Mouse (Mus musculus) liver, embryonic 15.5 days (tissue): ENCODE data around the gene Atp2b4. TPM values are rescaled to one million over a fixed set of nuclear protein-coding genes. Genes with fewer than 3 reads are reported as not detected.
A peak's percentile ranks its signal among the peaks of the same experiment; 100 is the strongest.

Experiments
- ATAC-seq: fragments of 200-750 bp; cut with Nextera tagmentation; 2 replicates; pipeline ENCODE4 v1.8.0; 2017; ENCODE audit warnings: moderate number of reproducible peaks, mild to moderate bottlenecking, moderate library complexity; ENCODE audit not compliant: insufficient read depth
- H3K27ac ChIP-seq: fragments of 300-500 bp; sonication (generic); replicated peaks from 2 replicates; pipeline ENCODE4 v1.5.1; 2015; ENCODE audit warnings: mild to moderate bottlenecking, inconsistent platforms
- H3K27me3 ChIP-seq: fragments of 300-500 bp; sonication (generic); 2 replicates; pipeline ENCODE4 v1.6.1; 2015; ENCODE audit warnings: mild to moderate bottlenecking, inconsistent platforms
- H3K36me3 ChIP-seq: fragments of 300-500 bp; sonication (generic); replicated peaks from 2 replicates; pipeline ENCODE4 v1.6.1; 2015; ENCODE audit warnings: moderate library complexity, mild to moderate bottlenecking, inconsistent platforms
- H3K4me1 ChIP-seq: fragments of 300-500 bp; sonication (generic); replicated peaks from 2 replicates; pipeline ENCODE4 v1.6.1; 2015; ENCODE audit warnings: inconsistent platforms
- H3K4me2 ChIP-seq: fragments of 300-500 bp; sonication (generic); 2 replicates; pipeline ENCODE4 v1.6.1; 2015; ENCODE audit warnings: moderate library complexity, mild to moderate bottlenecking, inconsistent platforms
- H3K4me3 ChIP-seq: fragments of 300-500 bp; sonication (generic); replicated peaks from 2 replicates; pipeline ENCODE4 v1.5.1; 2015; ENCODE audit warnings: mild to moderate bottlenecking, inconsistent platforms
- H3K9ac ChIP-seq: fragments of 300-500 bp; sonication (generic); 2 replicates; pipeline ENCODE4 v1.6.1; 2015; ENCODE audit warnings: moderate library complexity, mild to moderate bottlenecking, inconsistent platforms
- H3K9me3 ChIP-seq: fragments of 300-500 bp; sonication (generic); replicated peaks from 2 replicates; pipeline ENCODE4 v1.6.1; 2016; ENCODE audit warnings: inconsistent platforms
- WGBS: fragments of 180-500 bp; shearing (Covaris S2); methylation state at CpG from one replicate; pipeline ENCODE4 v1.1.7; 2015; ENCODE audit warnings: mixed read lengths; ENCODE audit not compliant: insufficient replicate concordance; 5-methylcytosine and 5-hydroxymethylcytosine counted together
- polyA plus RNA-seq: library from polyadenylated mRNA; unstranded; fragments of >200 nt; fragmentation: Nextera tagmentation; extraction: Ambion mirVana; gene quantifications from 2 replicates; pipeline ENCODE4 v1.2.1, GENCODE M21; 2015

Gene Atp2b4
- polyA plus RNA-seq = 37.6 and 40.1 TPM in 2 replicates

GRCm38 (mm10) chr1:133800948-133801393 is at the start of gene Atp2b4:
TSS of gene Atp2b4 (minus strand) at chr1:133801041.
- peaks cover 74% of the 10 kb centered on the region for H3K4me1 ChIP-seq
- under 1% methylated on average over 16 of the region's 16 CpGs for WGBS
- H3K27me3 ChIP-seq = no peaks in the 10 kb centered on the region
- H3K36me3 ChIP-seq = peaks cover 14% of the 10 kb centered on the region
- peak within 1 kb of the TSS; percentile 97 for H3K9ac ChIP-seq
- peak within 1 kb of the TSS; percentile 95 for H3K27ac ChIP-seq
- H3K9me3 ChIP-seq = no peaks in the 10 kb centered on the region
- peak within 1 kb of the TSS; percentile 82 for H3K4me2 ChIP-seq
- peak; percentile 77 for ATAC-seq
- H3K4me3 ChIP-seq = peak within 1 kb of the TSS; percentile 91

DNA sequence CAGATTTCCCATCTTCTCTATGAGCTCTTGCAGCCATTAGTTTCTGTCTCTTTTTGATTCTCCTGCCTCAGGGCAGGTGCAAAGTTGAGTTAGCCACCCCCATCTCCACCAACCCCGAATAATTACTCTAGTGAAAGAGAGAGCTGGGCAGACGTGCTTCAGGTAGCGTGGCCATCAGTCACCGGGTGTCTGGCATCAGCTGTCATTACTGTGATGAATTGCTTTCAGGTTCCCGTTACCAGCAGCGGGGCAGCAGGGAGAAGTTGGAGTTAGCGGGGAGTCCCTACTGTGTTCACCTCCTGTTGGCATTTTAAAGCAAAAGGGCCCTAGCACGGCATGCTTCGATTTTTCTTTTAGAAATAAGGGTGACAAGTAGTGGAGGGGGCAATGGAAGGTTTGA is 43.9 kb upstream of the Atp2b4 start:
- H3K27ac ChIP-seq = 0 out of 2 replicates have a peak overlapping the region, but pooled peaks have one; percentile 51
- no peaks in the 10 kb centered on the region for H3K27me3 ChIP-seq
- peaks cover 39% of the 10 kb centered on the region for H3K4me1 ChIP-seq
- WGBS = 30% methylated on average over 9 of the region's 9 CpGs
- peak overlapping the region; percentile 10; the same call in 1 of the 2 replicates for H3K4me2 ChIP-seq
- no peaks in the 10 kb centered on the region for H3K36me3 ChIP-seq
- no peak overlapping the region for H3K4me3 ChIP-seq
- H3K9me3 ChIP-seq = no peaks in the 10 kb centered on the region
- ATAC-seq = no peak
- H3K9ac ChIP-seq = no peak overlapping the region

DNA sequence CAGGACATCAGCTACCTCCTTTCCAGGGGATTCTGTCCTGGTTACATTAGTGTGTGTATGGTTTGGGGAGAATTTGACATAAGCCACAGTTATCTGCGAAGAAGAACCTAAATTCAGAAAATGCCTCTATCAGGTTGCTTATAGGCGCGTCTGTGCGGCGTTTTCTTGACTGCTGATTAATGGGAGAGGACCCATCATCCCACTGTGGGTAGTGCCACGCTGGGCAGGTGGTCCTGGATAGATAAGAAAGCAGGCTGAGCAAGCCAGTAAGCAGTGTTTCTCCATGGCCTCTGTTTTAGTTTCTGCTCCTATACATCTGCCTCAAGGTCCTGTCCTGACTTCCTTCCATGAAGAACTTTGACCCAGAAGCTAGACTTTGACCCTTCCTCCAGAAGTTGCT is 43.1 kb upstream of the Atp2b4 start:
- Histone ChIP-seq H3K4me1 (peaks cover 39% of the 10 kb centered on the region), H3K36me3 (no peaks in the 10 kb centered on the region), H3K27ac (peak overlapping the region; percentile 64), H3K9ac (0 out of 2 replicates have a peak overlapping the region, but pooled peaks have one; percentile 18), H3K27me3 (no peaks in the 10 kb centered on the region), H3K9me3 (no peaks in the 10 kb centered on the region), H3K4me3 (no peak overlapping the region), H3K4me2 (peak overlapping the region; percentile 43)
- peak; percentile 84 for ATAC-seq
- 28% methylated on average over 6 of the region's 6 CpGs for WGBS

- Histone ChIP-seq H3K9ac (0 out of 2 replicates have a peak overlapping the region, but pooled peaks have one; percentile 18), H3K9me3 (no peaks in the 10 kb centered on the region), H3K4me3 (no peak overlapping the region), H3K27ac (peak overlapping the region; percentile 64), H3K36me3 (no peaks in the 10 kb centered on the region), H3K27me3 (no peaks in the 10 kb centered on the region), H3K4me2 (peak overlapping the region; percentile 43; the same call in 1 of the 2 replicates), H3K4me1 (peaks cover 41% of the 10 kb centered on the region)
- 64% methylated on average over 4 of the region's 4 CpGs for WGBS
- no peak for ATAC-seq
These were observed 42.5 kb upstream of the Atp2b4 start for GRCm38 (mm10) chr1:133843370-133843769.

DNA sequence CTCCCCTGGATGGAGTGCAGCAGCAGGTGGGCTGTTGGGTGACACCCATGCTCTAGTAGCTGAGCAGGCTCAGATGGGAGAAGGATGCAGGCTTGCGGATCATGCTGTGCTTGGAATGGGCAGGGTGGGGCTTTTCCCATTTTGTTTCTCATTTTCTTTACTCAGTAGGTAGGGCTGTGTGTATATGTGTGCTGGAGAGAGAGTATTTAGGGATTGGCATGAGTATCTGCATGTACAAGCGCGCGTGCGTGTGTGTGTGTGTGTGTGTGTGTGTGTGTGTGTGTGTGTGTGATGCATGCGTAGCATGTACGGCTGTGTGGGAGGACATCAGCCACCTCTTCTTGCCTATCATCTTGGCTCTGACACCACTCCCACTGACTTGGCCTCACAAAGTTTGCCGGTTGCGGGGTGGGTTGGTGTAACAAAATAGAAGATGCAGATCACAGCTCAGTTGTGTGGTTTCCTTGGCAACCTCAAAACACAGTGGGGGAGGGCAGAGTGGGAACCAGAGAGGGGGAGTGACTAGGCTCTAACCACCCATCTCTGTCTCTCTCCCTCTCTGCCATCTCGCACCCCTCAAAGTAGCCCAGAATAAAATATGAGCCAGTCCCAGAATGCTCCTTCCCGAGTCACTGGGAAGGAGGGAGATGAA is 41.4 kb upstream of the Atp2b4 start:
- H3K4me3 ChIP-seq = no peak overlapping the region
- H3K27ac ChIP-seq = no peak overlapping the region
- no peak for ATAC-seq
- H3K4me2 ChIP-seq = no peak overlapping the region
- WGBS = 63% methylated on average over 11 of the region's 11 CpGs
- no peaks in the 10 kb centered on the region for H3K9me3 ChIP-seq
- peaks cover 42% of the 10 kb centered on the region for H3K4me1 ChIP-seq
- H3K9ac ChIP-seq = no peak overlapping the region
- no peaks in the 10 kb centered on the region for H3K27me3 ChIP-seq
- no peaks in the 10 kb centered on the region for H3K36me3 ChIP-seq

DNA sequence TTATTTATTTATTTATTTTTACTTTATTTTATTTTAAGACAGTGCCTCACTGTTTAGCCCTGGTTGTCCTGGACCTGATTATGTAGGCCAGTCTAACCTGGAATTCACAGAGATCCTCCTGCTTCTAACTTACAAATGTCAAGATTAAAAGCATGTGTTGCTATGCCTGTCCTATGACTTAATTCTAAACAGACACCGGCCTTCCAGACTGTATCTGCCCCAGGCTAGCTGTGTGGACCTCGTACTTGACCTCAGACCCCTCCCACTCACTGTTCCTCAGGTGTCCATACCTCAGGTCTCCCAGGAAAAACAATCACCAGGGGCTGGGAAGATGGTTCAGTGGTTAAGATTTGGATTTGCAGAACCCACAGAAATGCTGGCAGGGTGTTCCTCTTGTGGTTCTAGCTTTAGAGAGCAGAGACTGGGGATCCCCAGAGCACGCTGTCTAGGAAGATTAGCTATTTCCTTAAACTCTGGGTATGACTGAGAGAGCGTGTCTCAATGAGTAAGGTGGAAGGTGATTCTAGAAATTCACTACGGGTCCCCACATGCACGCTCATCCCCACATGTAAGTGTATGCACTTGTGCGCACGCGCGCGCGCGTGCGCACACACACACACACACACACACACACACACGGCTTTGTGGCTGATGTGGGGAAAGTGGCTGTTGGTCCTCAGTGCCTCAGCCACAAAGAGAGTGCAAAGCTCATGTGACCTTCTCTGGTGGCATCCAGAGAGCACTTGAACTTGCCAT is 40.5 kb upstream of the Atp2b4 start:
- H3K4me3 ChIP-seq = no peak overlapping the region
- WGBS = 80% methylated on average over 15 of the region's 15 CpGs
- H3K9me3 ChIP-seq = no peaks in the 10 kb centered on the region
- no peaks in the 10 kb centered on the region for H3K36me3 ChIP-seq
- ATAC-seq = no peak
- peaks cover 42% of the 10 kb centered on the region for H3K4me1 ChIP-seq
- H3K9ac ChIP-seq = no peak overlapping the region
- no peak overlapping the region for H3K27ac ChIP-seq
- H3K4me2 ChIP-seq = no peak overlapping the region
- no peaks in the 10 kb centered on the region for H3K27me3 ChIP-seq

DNA sequence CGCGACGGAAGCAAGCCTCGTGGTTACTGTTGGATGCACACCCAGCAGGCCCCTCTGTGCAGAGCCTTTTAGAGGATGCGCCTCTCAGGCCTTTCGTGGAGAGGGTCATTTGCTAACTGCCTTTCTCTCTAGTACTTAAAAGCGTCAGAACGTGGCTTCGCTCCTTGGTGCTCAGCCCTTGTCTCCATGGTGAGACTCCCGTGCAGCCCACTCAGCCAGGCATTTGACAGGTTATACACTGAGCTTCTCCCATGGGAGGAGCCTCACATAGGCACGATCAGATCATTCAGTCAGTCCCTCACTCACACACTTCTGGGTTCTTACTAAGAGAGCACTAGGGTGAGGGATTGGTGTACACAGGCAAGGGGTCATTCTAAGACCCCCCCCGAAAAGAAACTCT is 39.7 kb upstream of the Atp2b4 start:
- WGBS = 80% methylated on average over 12 of the region's 12 CpGs

GRCm38 (mm10) chr1:133834309-133834708 is 33.5 kb upstream of the Atp2b4 start:
- Histone ChIP-seq H3K4me1 (peaks cover 26% of the 10 kb centered on the region), H3K27ac (no peak overlapping the region), H3K9me3 (no peaks in the 10 kb centered on the region), H3K36me3 (no peaks in the 10 kb centered on the region), H3K9ac (no peak overlapping the region), H3K27me3 (no peaks in the 10 kb centered on the region), H3K4me3 (no peak overlapping the region), H3K4me2 (no peak overlapping the region)
- 76% methylated on average over 6 of the region's 6 CpGs for WGBS
- no peak for ATAC-seq

More for the DNA sequence above, 39.7 kb upstream of the Atp2b4 start:
- no peak for ATAC-seq
- no peak overlapping the region for H3K4me2 ChIP-seq
- H3K27ac ChIP-seq = no peak overlapping the region
- no peaks in the 10 kb centered on the region for H3K27me3 ChIP-seq
- no peaks in the 10 kb centered on the region for H3K36me3 ChIP-seq
- peaks cover 42% of the 10 kb centered on the region for H3K4me1 ChIP-seq
- no peak overlapping the region for H3K4me3 ChIP-seq
- no peak overlapping the region for H3K9ac ChIP-seq
- H3K9me3 ChIP-seq = no peaks in the 10 kb centered on the region

- 0 out of 2 replicates have a peak overlapping the region, but pooled peaks have one; percentile 19 for H3K27ac ChIP-seq
- 36% methylated on average over 5 of the region's 5 CpGs for WGBS
- ATAC-seq = no peak
- H3K4me2 ChIP-seq = no peak overlapping the region
- H3K9ac ChIP-seq = no peak overlapping the region
- H3K4me3 ChIP-seq = no peak overlapping the region
- H3K9me3 ChIP-seq = no peaks in the 10 kb centered on the region
- H3K27me3 ChIP-seq = no peaks in the 10 kb centered on the region
- no peaks in the 10 kb centered on the region for H3K36me3 ChIP-seq
- peaks cover 37% of the 10 kb centered on the region for H3K4me1 ChIP-seq
These were observed 31.9 kb upstream of the Atp2b4 start for GRCm38 (mm10) chr1:133832781-133833180.

GRCm38 (mm10) chr1:133826193-133826592 is 25.4 kb upstream of the Atp2b4 start:
- Histone ChIP-seq H3K27me3 (no peaks in the 10 kb centered on the region), H3K9me3 (no peaks in the 10 kb centered on the region), H3K4me3 (peak overlapping the region; percentile 29), H3K9ac (peak overlapping the region; percentile 60), H3K36me3 (no peaks in the 10 kb centered on the region), H3K4me1 (peaks cover 86% of the 10 kb centered on the region), H3K4me2 (peak overlapping the region; percentile 67), H3K27ac (peak overlapping the region; percentile 98)
- ATAC-seq = peak; percentile 8
- WGBS = 37% methylated on average over 7 of the region's 7 CpGs

DNA sequence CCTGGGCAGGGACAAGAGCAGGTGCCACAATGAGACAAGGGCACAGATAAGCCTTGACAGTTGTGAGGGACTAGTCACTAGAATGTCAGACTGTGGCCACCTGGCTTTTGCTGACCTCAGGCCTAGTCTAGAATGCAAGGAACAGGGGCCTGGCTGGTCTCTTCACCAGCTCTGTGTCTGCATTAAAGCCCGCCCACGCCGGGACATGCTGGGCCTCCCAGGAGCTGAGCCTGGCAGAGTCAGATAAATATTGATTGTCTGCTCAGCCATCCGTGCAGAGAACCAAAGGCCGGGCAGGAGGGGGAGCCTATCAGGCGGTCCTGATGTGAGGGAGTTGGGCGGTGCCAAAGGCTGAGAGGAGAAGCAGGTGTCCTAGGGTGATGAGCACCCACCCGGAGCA is 24.7 kb upstream of the Atp2b4 start:
- no peaks in the 10 kb centered on the region for H3K9me3 ChIP-seq
- H3K36me3 ChIP-seq = no peaks in the 10 kb centered on the region
- peak; percentile 98 for ATAC-seq
- H3K4me2 ChIP-seq = peak overlapping the region; percentile 67
- H3K27me3 ChIP-seq = no peaks in the 10 kb centered on the region
- WGBS = 17% methylated on average over 8 of the region's 8 CpGs
- peak overlapping the region; percentile 29 for H3K4me3 ChIP-seq
- peaks cover 87% of the 10 kb centered on the region for H3K4me1 ChIP-seq
- H3K27ac ChIP-seq = peak overlapping the region; percentile 98
- peak overlapping the region; percentile 61 for H3K9ac ChIP-seq
